Mouse (Mus musculus) kidney, adult 11 months (tissue): ENCODE results near the gene Gm47289.
A peak's percentile ranks its signal among the peaks of the same experiment; 100 is the strongest.

Experiments
- DNase-seq: peaks from one replicate; pipeline ENCODE4 v3.0.0; 2022

Gene Gm47289

GRCm38 (mm10) chr9:119160689-119161088, 1.7 kb downstream of the Gm47289 start:
- peak; percentile 94 for DNase-seq

DNA sequence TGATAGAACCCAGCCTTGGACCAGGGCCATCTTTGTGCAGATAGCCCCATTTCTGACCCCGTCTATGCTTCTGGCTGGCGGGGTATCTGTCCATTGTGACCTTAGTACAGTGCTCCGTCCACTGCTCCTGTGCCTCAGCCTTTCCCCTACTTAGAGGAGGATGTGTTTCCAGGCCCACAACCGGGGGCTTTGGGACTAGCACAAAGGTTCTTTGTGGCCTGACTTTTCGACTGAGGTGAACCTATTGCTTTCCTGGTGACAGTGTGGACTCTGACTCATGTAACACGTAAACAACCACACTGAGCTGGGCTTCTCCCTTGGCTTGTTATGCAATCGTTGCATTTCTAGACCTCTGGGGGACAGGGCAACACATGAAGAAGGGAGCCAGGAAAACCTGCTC, 5.8 kb downstream of the Gm47289 start:
- DNase-seq, result peak; percentile 87

DNA sequence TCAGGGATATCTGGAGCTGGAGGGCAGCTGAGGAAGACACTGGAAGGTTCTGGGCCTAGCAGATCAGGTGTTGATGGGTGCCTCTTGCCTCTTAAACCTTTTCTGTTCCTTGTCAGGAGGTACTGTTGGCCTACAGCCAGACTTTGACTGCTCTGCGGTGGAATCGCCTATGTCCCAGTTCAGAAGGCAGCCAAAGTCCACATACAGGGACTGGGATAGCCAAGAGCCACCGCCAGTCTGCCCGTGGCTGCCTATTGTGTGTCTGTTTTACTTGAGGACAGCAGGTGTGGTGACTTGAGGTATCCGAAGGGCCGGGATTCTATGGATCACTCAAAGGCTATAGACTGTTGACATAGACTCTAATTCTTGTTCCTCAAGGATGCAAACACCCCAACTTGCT, 6.6 kb downstream of the Gm47289 start:
- peak; percentile 87 for DNase-seq

DNA sequence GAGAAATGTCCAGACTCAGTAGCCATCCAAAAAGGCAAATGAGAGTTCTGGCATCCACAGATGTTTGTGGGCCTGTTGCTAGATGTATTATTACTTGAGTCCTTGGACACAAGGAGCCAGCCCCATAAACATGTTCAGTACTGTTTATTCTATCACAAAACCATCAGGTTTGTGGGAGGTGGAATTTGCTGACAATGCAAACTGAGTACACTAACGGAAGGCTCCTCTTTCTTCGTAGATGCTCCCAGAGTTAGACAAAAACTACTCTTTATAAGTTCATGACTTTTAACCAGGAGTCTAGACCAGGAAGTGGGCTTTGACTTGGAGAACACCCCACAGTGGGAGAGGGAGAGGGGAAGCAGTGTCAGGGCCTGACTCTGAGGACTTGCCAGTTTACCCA, 8.6 kb downstream of the Gm47289 start:
- DNase-seq, result no peak

DNA sequence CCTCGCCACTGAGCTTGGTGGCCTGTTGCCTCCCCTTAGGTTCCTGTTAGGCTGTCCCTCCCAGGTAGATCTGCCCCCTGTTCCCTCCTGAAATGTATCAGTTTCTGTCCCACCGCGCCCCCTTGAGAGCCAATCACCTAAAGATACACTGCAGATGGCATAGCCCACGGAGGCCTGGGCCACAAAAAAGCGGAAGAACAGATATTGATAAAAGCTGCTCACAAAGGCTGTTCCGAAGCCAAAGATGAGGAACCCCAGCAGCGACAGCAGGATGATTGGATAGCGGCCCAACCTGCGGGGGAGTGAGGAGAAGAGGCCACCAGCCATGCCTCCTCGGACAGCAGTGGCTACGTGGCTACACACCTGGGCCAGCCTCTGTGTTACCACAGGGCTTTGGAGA, 20.3 kb downstream of the Gm47289 start:
- DNase-seq, result no peak

- DNase-seq, result peak; percentile 73
Measured at GRCm38 (mm10) chr9:119181241-119181728, 22.3 kb downstream of the Gm47289 start.

DNA sequence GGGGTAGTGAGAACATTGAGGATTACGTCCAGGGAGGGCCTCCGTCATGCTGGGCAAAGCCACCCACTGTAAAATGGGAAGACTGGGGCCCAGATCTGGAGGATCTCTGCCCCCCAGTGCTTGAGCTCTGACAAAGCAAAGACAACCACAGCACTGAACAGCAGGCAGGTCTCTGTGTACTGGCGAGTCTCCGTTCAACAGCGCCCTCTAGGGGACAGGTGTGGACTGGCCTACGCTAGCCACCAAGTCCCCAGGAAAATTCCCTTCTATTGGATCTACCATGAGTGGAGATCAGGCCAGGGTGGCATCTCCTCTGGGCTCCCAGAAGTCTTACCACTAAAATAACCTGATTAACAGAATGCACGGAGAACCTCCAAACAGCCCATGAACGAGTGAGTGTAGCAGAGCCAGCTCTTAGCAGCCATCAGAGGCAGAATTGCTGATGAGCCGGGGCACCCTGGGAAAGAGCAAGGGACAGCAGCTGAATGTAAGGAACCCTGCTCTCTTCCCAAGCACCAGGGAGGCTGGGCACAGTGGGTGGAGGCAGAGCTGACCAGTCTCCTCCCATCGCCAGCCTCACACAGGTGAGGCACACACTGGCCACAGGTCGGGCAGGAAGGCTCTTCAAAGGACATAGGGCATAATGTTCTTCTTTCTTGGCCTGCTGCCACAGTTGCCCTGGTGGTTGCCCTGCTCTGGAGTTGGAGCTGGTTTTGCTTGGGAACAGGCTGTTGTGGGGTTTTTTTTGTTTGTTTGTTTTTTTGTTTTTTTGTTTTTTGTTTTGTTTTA, 33.4 kb downstream of the Gm47289 start:
- peak; percentile 86 for DNase-seq

DNA sequence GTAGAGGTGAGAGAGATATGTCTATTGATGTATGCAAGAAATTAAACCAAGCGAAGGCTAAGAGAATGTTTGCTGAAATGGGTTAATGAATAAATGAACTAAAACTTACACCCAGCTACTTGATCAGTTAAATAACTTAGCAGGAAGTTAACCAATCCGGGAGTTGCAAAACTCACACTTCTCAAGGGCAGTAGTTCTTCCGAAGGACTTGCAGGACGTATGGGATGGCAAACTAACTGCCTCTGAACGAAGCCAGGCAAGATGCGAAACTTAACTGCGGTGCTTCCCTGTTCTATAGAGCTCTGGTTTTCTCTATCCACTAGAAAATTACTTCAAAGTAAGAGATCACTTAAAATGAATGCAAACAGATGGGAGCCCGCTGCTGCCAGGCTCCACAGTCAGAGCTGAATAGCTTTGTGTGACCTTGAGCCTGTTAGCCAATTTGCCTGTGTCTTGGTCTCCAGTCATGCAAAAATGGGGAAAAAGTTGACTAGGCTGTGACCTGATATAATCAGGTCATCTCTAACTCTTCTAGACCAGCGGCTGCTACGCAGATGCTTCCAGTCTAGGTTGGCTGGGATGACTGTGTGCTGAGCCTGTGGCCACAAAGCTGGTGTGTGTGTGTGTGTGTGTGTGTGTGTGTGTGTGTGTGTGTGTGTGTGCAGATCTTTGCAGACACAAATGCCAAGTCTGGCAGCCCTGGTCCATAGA, 40.3 kb downstream of the Gm47289 start:
- DNase-seq, result peak; percentile 66

DNA sequence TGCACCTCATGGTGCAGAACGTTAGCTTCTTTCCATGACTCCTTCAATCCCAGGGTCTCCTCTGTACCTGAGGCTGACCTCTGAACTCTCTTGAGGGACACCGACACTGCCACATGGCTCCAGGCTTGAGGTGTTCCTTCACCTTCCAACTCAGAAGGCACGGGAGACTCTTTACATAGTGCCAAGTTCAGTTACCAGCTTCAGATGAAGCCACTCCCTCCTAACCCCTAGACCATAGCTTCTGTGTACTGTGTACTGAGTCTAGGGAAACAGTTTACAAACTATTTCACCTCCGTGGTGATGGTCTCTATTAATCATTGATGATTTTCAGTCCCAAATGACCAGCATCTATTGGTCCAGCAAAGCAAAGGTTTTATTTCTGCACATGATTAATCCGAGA, 42.7 kb downstream of the Gm47289 start:
- DNase-seq, result peak; percentile 54

GRCm38 (mm10) chr9:119203617-119204016, 44.7 kb downstream of the Gm47289 start:
- no peak for DNase-seq

DNA sequence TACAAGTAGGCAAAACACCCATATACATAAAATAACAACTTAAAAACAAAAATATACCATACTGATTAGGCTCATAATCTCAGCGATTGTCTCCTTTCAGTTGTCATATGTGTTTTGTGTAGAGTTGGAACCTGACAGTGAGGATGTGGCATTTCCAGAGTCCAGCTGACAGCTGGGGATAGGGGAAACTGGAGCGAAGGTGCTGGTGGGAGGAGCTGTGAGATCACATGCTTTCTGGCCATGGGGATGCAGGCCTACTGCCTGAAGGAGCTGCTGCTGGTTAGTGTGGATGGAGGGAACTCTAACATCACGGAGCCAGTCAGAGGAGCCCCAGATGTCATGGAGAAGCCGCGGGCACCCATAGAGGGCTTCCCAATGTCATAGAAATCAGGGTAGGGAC, 46.8 kb downstream of the Gm47289 start:
- DNase-seq, result peak; percentile 40

DNA sequence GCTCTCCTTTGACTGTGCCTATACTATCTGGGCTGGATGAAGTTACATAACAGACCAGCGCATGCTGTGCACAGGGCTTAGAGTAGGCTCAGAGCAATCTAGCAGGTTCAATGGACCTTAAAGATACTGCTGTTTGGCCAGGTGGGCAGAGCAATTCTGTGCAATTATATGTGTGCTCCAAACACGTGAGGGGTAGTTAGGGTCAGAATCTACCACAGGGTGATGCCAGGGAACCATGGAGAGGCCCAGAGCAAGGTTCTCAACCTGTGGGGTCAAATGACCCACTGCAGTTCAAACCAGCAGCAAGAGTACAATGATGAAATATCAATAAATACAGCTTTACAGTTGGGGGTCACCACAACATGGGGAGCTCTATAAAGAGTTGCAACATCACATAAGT, 47.7 kb downstream of the Gm47289 start:
- peak; percentile 75 for DNase-seq

DNA sequence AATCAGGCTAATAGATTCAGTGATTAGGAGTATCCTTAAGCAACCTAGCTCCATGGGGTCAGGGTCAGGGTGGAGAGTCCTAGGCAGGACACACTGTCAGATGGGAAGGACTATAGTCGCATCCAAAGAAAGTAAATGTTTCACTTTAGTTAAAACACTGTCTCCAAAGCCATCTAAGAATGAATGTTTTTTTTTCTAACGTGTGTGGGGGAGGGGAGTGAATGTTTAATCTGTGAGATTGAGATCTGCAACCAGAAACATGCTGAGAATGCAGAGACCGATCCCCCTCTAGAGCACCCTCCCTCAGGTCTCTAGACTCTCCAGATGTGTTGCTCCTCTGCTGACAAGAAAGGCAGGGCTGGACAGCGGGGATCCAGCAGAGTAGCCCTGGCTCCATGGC, 48.2 kb downstream of the Gm47289 start:
- peak; percentile 78 for DNase-seq

DNA sequence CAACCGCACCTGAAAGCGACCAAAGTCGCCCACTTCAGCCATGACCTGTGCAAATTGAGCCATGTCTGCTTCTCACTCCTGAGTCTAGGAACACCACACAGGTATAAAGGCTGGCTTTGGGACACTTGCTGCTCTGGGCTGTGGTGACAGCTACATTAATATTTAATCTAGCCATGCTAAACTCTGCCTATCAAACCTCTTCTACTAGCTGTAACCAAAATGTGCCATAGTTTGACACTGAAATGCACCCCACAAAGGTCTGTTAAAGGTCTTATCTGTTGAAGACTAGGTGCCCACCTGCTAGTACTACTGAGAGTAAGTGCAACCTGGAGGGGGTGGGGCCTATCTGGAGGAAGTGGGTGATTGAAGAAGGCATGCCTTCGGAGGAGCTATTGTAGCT, 50.0 kb downstream of the Gm47289 start, which contains the start of gene Slc22a13:
Gene Slc22a13, minus strand, starts transcription at position 101 of the 400 bp plus-strand sequence.
- no peak for DNase-seq
